Mouse (Mus musculus) megakaryocyte, adult 5-6 weeks (primary cell): Measurements from ENCODE around the gene Acd. TPM values are rescaled to one million over a fixed set of nuclear protein-coding genes. Genes with fewer than 3 reads are reported as not detected.

Experiments
- ATAC-seq: 2 replicates; pipeline ENCODE4 v1.8.0; 2016; ENCODE audit warnings: mild to moderate bottlenecking, inconsistent platforms; ENCODE audit not compliant: poor library complexity, severe bottlenecking
- total RNA-seq, 2 experiments: library from RNA; stranded (forward) in 1 of 2; stranded (reverse) in 1 of 2; fragments of 153-499, 151-499 nt in 1 of 2; fragments of 221-1000, 200-1000 nt in 1 of 2; gene quantifications; 2 replicates each; pipeline versions ENCODE4 v1.2.3 to v1.2.4; 2015 to 2017

Acd gene
- total RNA-seq, 2 experiments from 2014 or later: 10.6 to 20.4 TPM

DNA sequence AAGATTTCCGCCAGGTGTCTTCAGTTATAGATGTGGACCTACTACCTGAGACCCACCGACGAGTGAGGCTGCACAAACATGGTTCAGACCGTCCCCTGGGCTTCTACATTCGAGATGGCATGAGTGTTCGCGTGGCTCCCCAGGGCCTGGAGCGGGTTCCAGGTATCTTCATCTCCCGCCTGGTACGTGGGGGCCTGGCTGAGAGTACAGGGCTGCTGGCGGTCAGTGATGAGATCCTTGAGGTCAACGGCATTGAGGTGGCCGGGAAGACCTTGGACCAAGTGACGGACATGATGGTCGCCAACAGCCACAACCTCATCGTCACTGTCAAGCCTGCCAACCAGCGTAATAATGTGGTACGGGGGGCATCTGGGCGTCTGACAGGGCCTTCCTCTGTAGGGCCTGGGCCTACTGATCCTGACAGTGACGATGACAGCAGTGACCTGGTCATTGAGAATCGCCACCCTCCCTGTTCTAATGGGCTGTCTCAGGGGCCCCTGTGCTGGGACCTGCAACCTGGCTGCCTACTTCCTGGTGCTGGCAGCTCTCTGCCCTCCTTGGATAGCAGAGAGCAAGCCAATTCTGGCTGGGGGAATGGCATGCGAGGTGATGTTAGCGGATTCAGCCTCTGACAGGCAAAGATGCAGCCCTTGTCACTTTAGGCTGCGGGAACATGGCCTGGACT, 2.0 kb upstream of the Acd start:
- ATAC-seq: no peak

DNA sequence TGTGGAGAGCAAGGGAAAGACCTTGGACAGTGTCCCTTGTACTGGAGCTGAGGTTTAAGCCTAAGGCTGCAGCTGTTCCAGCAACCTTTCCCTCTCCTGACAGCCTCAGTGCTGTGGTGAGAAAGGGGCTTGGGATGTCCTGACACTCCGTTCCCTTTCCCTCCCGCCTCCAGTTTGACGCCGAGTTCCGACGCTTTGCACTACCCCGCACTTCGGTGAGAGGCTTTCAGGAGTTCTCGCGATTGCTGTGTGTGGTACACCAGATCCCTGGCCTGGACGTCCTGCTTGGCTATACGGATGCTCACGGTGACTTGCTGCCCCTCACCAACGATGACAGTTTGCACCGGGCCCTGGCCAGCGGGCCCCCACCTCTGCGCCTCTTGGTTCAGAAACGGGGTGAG, 1.1 kb upstream of the Acd start:
- no peak for ATAC-seq

DNA sequence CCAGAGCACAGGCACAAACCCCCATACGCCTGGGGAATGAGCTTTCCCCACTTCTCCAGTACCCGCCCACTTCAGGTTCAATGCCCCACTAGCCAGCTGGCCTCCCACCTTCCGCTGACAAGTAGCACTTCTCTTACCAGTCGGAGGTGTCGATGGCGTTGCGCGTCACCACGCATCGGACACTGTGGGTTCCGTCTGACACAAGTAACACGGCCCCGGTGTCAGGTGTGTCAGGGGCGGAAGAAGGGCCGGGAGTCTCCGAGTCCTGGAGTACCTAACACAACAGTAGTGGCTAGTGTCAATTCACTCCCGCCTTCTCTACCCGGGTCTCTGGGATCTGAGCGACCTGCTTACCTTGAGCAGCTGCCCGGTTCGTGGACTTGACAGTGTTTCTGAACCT, 336 bp downstream of the Acd start:
- peak; percentile 75 for ATAC-seq

DNA sequence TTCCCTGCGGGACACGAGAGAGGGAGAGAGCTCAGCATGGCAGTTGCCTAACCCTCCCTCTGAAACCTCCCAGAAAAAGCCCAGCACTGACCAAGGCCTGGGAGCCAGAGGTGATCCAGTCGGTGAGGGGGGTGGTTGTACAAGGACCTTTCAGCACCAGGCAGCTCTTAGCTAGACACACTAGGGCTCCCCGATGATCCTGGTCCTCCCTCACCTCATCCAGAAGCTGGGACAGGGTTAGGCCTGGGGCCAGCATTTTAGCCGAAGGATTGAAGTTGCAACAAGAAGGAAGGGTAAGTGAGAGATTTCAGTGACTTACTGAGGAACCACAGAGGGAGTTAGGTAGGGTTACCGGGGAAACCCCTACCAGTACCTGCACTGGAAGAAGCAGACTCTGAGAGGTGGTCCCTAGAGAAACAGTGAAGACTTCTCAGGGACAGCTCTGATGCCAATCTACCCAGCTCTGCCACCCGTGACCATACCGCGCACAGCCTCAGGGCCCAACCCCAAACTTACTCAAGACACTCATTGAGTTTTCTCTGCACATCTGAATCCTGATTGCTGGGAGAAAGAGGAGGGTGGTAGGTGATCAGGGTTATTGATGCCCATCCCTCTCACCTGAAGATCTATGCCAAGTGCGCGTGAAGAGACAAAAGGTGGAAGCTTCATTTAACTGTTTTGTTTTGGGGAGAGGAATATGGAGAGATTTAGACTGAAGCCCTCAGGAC, 1.2 kb downstream of the Acd start:
- ATAC-seq: no peak

DNA sequence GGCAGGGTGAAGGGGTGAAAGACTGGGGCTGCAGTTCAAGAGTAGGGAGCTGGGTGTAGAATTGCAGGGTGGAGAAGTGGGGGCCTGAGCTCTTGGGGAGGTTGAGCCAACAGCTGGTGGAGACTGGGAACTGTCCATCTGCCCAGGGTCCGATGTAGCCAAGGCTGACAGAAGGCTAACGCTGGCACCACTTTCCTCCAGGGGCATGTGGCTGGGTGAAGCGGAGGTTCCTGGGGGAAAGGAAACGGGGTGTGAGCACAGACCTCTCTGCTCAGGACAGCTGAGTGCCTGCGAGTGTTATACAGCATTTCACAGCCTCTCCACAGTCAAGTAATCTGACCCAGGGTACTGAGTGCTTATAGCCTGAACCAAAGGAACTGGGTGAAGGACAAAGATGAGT, 2.2 kb downstream of the Acd start:
- ATAC-seq: no peak

DNA sequence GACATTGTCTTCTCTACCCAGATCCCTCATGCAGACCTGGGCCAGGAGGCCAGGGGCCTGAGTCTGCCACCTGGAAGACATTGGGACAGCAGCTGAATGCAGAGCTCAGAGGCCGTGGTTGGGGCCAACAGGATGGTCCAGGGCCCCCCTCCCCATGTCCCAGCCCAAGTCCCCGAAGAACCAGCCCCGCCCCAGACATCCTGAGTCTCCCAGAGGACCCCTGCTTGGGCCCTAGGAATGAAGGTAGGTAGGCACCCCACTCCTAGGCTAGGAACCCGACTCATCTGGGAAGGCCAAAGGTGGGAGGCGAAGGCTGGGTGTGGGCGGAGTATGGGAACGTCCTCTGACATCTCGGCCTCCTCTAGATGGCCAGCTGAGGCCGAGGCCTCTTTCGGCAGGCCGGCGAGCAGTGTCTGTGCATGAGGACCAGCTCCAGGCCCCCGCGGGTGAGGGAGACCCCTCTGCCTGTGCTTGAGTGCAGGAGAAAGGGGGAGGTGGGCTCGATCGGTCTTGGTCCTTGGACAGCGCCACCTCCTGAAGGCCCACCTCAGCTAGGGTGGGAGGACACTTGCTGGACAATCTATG, 3.6 kb downstream of the Acd start:
- ATAC-seq: no peak

DNA sequence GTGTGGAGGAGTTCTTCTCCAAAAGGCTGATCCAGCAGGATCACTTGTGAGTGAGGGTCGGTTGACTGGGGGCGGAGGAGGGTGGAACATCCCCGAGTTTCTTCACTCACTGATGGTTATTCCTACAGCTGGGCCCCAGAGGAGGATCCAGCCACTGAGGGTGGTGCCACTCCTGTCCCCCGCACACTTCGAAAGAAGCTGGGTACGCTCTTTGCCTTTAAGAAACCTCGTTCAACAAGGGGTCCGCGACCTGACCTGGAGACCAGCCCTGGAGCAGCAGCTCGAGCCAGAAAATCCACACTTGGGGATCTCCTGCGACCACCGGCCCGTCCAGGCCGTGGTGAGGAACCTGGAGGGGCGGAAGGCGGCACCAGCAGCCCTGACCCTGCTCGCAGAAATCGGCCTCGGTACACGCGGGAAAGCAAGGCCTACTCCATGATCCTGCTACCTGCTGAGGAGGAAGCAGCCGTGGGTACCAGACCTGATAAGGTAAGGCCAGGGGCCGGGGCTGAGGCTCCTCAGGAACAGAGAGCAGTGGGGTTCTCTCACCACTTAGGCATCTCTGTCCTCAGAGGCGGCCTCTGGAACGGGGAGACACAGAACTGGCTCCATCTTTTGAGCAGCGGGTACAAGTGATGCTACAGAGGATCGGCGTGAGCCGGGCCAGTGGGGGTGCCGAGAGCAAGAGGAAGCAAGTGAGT, 5.7 kb downstream of the Acd start:
- no peak for ATAC-seq

DNA sequence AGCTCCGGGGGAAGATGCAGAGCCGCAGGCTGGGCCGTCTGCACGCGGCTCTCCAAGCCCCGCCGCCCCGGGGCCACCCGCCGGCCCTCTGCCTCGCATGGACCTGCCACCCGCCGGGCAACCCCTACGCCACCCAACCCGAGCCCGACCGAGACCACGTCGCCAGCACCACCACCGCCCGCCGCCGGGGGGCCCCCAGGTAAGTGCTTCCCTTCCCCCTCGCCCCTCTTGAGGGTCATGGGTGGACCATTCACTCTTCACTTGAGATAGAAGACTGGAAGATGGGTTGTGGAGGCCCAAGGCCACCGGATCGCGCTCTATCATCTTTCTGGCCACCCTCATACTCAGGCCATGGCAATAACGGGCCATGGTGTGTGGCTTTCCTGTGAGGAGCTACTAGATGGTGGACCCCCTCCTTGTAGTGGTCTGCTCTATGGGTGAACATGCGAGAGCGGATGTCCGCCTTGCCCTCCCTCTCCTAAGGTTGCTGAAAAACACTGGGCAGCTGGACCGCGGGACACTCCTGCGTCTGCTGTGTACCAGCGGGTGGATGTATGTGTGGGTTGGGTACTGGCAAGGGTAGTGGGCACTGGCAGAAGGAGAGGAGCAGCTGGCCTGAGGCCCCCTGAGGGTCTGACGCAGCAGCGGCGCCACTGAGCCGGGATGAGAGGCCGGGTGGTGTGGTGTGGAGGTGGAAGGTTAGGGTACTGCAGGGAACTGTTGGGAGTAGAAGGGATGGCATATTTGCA, 6.7 kb downstream of the Acd start:
- ATAC-seq: no peak

DNA sequence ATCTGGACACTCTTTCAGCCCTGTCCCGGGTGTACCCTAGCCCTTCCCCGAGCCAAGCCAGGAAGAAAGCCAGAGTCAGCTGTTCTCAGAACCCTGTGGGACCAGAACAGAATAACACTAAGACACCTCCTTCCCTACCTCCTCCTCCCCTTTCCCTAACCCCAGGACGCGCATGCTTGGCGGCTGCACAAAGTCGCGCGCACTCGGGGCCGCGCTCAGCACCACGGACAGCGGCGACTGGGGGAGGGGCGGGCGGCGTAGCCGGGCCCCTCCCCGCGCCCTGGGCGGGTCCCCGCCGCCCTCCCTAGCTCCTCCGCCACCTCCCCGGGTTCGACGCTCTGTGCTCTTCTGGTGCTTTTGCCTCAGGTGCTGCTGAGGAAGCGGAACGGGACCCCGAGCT, 7.3 kb downstream of the Acd start:
- no peak for ATAC-seq

DNA sequence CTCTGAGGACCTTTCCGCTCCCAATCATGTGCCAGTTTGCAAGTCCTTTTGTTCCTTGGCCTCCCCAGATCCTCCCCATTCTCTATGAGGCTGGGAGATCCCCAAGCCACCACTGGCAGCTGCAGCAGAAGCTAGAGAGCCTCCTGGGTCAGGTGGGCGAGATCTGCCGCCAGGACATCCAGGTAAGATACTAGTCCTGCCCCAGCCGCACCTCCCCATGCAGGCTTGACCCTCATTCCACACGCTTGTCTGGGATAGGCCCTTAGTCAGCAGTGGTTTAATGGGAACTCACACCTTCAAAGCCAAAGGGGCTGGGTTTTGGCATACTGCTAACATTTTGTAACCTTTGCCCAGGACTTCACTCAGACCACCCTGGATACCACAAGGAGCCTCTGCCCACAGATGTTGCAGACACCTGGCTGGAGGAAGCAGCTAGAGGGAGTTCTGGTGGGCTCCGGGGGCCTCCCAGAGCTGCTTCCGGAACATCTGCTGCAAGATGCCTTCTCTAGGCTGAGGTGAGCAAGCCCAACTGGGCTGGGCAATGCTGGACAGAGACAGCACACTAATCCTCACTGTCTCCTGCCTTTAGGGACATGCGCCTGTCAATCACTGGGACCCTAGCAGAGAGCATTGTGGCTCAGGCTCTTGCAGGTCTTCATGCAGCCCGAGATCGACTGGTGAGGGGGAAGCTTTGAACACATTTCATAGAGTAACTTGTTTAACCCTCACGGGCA, 8.3 kb downstream of the Acd start:
- no peak for ATAC-seq

DNA sequence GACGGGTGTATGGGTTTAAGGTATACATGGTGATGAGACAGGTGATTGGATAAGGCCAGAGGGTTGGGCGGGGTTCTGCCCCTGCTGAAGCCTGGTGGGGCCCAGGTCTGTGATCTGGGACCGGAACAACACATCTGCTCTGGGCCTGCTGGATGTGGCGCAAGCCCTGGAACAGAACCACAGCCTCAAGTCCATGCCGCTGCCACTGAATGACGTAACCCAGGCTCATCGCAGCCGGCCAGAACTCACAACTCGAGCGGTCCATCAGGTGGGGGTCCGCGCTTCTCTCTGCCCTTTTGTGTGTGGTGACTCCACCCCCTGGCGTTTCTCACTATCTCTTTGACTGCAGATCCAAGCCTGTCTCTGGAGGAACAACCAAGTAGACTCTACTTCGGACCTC, 9.9 kb downstream of the Acd start:
- peak; percentile 50 for ATAC-seq

DNA sequence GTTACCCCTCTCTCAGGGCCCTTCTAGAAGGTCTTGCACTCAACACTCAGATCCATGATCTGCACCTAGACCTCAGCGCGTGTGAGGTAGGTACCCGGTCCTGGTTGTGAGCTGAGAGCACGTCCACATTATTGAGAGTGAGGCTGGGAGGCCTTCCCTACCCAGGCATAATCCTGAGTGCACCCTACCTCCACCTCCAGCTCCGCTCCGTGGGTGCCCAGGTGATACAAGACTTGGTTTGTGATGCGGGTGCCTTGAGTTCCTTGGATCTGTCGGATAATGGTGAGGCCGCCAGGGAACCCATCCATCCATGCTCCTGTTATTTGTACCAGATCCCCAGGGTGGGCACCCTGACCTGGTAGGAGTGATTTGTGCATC, 10.9 kb downstream of the Acd start:
- no peak for ATAC-seq

DNA sequence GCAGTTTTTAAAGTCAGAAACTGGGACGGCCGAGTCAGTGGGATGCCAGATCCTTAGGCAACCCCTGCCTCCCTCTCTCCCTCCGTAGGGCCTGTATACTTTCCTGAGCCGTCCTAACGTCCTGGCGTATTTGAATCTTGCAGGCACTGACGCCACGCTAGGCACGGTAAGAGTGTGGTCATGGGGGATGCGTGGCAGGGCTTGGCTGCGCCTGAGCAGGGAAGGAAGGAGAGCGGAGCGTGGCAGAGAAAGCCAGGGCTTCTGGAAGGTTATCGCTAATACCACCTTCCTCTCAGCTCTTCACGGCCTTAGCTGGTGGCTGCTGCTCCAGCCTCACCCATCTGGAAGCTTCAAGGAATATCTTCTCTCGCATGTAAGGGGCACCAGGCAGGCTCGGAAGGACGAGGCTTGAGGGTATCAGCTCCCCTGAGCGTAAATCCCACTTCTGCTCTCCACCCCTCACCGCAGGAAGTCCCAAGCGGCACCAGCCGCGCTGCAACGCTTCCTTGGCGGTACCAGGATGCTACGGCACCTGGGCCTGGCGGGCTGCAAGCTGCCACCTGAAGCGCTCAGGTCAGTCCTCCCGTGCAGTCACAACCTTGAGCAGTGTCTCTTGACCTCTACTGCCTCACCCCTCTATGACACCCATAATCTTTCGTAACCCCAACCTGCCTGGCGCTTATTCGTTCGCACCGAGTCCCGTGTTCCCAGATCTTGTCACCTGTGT, 11.5 kb downstream of the Acd start:
- no peak for ATAC-seq

DNA sequence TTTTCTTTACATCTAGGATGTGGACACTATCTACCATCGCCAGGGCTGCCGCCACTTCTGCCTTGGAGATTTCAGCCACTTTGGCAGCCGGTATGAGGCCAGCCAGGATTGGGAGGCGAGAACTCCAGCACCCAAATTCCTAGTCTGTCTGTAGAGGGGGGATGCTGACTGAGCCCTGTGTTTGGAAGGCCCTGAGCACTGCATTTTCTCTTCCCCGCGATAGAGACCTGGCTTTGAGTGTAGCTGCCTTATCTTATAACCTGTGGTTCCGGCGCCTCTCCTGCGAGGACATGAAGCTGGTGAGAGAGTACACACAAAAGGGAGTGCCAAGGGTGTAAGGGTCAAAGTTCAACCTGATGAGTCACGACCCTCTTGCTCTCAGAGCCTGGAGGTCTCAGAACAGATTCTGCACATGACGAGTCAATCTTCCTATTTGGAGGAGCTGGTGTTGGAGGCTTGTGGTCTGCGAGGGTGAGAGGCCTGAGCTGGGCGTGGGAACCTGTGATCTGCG, 12.6 kb downstream of the Acd start:
- no peak for ATAC-seq

DNA sequence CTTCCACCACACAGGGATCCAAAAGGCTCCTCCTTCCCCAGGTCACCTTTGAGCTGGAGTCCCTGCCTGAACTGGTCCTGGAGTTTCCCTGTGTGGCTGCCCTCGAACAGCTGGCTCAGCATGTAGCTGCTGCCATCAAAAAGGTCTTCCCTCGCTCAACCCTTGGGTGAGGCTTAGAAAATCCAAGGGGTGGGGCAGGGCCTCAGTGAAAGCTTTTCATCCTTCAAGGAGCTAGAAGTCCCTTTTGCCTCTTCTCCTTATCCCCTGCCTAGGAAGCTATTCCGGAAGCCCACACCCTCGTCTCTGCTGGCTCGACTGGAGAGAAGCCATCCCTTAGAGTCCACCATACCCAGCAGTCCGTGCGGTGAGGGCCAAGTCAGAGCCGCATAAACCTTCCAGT, 13.4 kb downstream of the Acd start:
- ATAC-seq: no peak

DNA sequence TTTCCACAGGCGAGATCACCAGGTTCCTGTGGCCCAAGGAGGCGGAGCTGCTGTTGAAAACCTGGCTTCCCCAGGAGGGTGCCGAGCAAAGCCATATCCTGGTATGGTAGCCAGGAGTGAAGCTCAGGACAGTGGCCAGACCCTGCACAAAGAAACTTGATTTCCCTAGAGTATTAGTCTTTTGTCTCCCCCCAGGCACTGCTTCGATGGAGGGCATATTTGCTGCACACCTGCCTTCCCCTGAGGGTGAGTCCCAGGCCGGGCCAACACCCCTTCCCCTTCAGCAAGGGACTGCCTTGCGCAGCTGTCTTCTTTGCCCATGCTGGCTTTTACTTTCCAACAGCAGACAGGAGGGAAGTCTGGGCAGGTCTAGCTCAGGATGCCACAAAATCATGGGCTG, 14.4 kb downstream of the Acd start:
- no peak for ATAC-seq

DNA sequence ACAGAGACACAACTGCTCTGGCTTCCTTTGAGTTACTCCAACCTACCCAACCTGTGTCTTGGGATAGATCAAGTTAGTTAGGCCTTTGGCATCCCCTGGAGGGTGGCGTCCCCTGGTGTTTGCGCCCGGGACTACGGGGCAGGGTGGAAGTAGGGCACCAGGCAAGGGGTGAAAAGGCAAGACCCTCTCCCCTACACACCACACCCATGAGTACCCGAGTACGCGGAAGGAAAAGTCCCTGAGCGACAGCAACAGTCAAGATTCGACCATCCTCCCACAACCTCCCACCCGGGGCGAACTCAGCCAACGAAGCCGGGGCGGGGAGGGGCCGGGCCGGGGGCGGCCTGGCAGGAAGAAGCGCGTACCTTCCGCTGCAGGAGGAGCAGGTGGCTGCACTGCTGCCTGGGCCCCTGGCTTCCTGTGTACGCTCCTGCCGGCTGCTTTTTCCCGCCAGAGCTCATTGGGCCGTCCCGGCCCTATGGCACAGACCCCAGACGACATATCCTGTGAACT, 15.1 kb downstream of the Acd start, which contains the start of gene Carmil2:
Carmil2 (plus strand) TSS at position 479 of the 513 bp plus-strand sequence.
- peak; percentile 83 for ATAC-seq

DNA sequence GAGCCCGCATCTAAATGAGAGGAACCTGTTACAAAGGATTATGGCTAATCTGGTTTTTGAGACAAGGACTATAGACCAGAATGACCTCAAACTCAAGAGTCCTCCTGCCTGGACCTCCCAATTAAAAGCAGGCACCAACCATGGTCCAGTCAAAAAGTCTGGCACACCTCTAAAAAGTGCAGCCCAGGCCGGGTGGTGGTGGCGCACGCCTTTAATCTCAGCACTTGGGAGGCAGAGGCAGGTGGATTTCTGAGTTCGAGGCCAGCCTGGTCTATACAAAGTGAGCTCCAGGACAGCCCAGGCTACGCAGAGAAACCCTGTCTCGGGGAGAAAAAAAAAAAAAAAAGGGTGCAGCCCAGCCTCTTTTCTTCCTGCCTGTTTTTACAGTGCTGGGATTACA, 15.6 kb downstream of the Acd start:
- ATAC-seq: no peak

DNA sequence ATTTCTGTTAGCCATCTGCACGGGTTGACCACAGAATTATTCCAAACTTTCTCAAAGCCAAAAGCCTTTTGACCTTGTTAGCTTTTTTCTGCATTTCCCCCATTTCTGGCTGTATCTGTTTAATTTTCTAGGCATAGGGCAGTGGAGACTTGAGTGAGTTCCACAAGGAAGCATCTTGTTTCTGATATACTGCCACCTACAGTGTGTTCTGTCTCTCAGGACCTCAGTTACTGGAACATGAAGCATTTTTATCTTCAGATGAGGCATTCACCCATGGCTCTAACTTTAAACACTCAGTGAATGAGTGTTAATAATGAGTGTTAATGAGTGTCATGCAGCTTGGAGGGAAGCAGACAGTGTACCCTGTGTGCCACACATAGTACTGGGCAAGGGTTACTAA, 23.0 kb downstream of the Acd start:
- ATAC-seq: no peak
